Mouse (Mus musculus): ENCODE data around the gene Magi1. TPM values are rescaled to one million over a fixed set of nuclear protein-coding genes. Genes with fewer than 3 reads are reported as not detected.

The Magi1 gene
- total and polyA plus RNA-seq, 2 experiments from 2014 or later: 23.0 to 36.9 TPM

DNA sequence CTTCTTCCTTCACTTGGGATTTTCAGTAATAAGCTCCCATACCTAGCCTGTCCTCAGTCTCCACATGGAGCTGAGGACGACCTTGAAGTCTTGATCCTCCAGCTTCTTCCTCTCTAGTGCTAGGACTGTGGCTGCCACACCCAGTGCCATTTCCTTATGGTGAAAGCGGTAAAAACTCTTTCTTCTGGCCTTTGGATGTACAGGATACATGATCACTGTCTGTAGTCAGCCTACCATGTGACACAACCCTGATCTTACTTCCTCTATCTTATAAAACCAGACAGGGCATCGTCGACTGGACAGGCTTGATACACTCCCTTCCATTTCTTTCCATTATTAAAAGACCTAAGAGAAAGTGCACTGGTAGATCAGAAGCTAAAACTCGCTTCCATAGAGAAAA lies 413.7 kb downstream of the Magi1 start:
- no peak overlapping the region for H3K4me2 ChIP-seq (ENCODE audit: low read depth, low read length)
- no peak overlapping the region for H3K27ac ChIP-seq
- 84% methylated on average over 5 of the region's 5 CpGs for WGBS
- H3K4me1 ChIP-seq (ENCODE audit: insufficient read depth, low read length): peaks cover 5% of the 10 kb centered on the region
- no peaks in the 10 kb centered on the region for H3K36me3 ChIP-seq (ENCODE audit: insufficient read depth, low read length)
- no peak for TF ChIP-seq CTCF (IDR thresholded peaks at IDR 0.05; ENCODE audit: low read depth)
- H3K27me3 ChIP-seq (ENCODE audit: insufficient read depth, low read length): no peaks in the 10 kb centered on the region
- no peak for DNase-seq (ENCODE audit: low spot score)
- H3K4me3 ChIP-seq (ENCODE audit: low read length): no peak overlapping the region
- no peak for ATAC-seq
- H3K9ac ChIP-seq (replicated peaks; ENCODE audit: low read length): no peak overlapping the region
- no peaks in the 10 kb centered on the region for H3K9me3 ChIP-seq (ENCODE audit: low read length)

DNA sequence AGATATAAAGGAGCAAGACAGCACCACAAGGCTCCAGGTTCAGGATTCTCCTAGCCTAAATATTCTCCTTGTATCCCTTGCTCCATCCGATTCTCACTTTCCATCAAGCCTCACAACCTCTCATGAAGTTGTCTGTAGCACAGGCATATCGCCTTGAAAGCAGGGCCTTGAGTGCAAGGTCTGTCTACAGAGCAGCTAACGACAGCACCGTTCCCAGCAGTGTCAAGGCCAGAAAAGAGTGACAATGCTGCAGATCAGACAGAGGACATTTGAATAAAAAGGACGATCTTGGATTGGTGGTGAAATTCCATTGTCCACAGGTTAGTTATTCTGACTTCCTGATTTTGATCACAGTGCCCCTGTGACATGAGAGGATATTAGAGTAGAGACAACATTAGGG lies 421.5 kb downstream of the Magi1 start:
- H3K4me1 ChIP-seq (ENCODE audit: insufficient read depth, low read length): 0 out of 2 replicates have a peak, but pooled peaks cover 5% of the 10 kb centered on the region
- no peaks in the 10 kb centered on the region for H3K36me3 ChIP-seq (ENCODE audit: insufficient read depth, low read length)
- H3K4me3 ChIP-seq (ENCODE audit: low read length): no peak overlapping the region
- no peak overlapping the region for H3K27ac ChIP-seq
- no peaks in the 10 kb centered on the region for H3K27me3 ChIP-seq (ENCODE audit: insufficient read depth, low read length)
- WGBS: 91% methylated on average over 5 of the region's 5 CpGs
- DNase-seq (ENCODE audit: low spot score) (no peak), ATAC-seq (no peak)
- no peak overlapping the region for H3K4me2 ChIP-seq (ENCODE audit: low read depth, low read length)
- H3K9ac ChIP-seq (replicated peaks; ENCODE audit: low read length): no peak overlapping the region
- no peaks in the 10 kb centered on the region for H3K9me3 ChIP-seq (ENCODE audit: low read length)
- TF ChIP-seq CTCF (IDR thresholded peaks at IDR 0.05; ENCODE audit: low read depth): no peak

- Histone ChIP-seq H3K4me1 (ENCODE audit: insufficient read depth, low read length) (peaks cover 20% of the 10 kb centered on the region), H3K9ac (replicated peaks; ENCODE audit: low read length) (no peak overlapping the region), H3K36me3 (ENCODE audit: insufficient read depth, low read length) (no peaks in the 10 kb centered on the region), H3K27me3 (ENCODE audit: insufficient read depth, low read length) (no peaks in the 10 kb centered on the region), H3K4me3 (ENCODE audit: low read length) (no peak overlapping the region), H3K27ac (peak overlapping the region; percentile 64; the same call in 1 of the 2 replicates), H3K4me2 (ENCODE audit: low read depth, low read length) (no peak overlapping the region), H3K9me3 (ENCODE audit: low read length) (no peaks in the 10 kb centered on the region)
- no peak for DNase-seq (ENCODE audit: low spot score)
- WGBS: 14% methylated on average over 1 of the region's 1 CpGs
- TF ChIP-seq CTCF (IDR thresholded peaks at IDR 0.05; ENCODE audit: low read depth): no peak
- no peak for ATAC-seq
Observed at GRCm38 (mm10) chr6:93856783-93857182, 426.9 kb downstream of the Magi1 start.

DNA sequence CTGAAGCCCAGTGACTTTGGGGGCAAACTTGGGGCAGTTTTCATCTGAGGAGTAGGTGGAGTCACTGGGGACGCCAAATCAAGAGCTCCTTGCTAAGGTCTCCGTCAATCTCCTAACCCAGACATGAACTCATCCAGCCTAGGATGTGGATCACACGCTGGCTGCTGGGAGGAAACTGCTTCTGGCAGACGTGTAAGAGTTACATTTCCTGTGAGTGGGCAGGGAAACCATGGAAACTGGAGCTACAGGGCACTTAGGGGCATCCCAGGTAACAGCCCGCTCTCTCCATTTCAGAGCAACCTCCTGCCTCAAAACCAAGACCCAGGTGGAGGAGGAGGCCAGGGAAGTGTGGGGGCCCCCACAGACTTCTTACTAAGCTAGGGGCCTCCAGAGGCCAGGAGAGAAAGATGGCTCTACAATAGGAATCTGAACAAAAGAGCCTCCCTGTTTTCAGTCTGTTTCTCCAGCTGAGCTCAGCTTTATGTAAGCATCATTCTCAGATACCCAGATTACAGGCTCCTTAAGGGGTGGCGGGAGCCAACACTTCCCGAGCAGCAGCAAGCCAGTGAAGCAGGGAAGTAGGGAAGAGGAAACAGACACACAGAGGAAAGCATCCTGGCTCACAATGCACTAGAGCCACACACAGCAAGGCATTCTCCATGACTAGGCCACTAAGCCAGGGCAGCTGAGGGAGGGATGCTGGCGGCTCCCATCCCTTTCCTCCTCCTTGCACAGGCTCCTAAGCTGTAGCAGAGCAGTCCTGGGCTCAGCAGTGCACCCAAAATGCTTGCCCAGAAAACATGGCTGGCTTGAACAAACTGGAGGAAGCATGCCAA lies 427.7 kb downstream of the Magi1 start:
- 21% methylated on average over 8 of the region's 8 CpGs for WGBS
- H3K9ac ChIP-seq (replicated peaks; ENCODE audit: low read length): no peak overlapping the region
- H3K4me3 ChIP-seq (ENCODE audit: low read length): no peak overlapping the region
- no peaks in the 10 kb centered on the region for H3K27me3 ChIP-seq (ENCODE audit: insufficient read depth, low read length)
- H3K27ac ChIP-seq: peak overlapping the region; percentile 64
- DNase-seq (ENCODE audit: low spot score): peak; percentile 42
- peak; percentile 73 for ATAC-seq
- no peak overlapping the region for H3K4me2 ChIP-seq (ENCODE audit: low read depth, low read length)
- TF ChIP-seq CTCF (IDR thresholded peaks at IDR 0.05; ENCODE audit: low read depth): no peak
- H3K4me1 ChIP-seq (ENCODE audit: insufficient read depth, low read length): peaks cover 20% of the 10 kb centered on the region
- H3K36me3 ChIP-seq (ENCODE audit: insufficient read depth, low read length): no peaks in the 10 kb centered on the region
- H3K9me3 ChIP-seq (ENCODE audit: low read length): no peaks in the 10 kb centered on the region

DNA sequence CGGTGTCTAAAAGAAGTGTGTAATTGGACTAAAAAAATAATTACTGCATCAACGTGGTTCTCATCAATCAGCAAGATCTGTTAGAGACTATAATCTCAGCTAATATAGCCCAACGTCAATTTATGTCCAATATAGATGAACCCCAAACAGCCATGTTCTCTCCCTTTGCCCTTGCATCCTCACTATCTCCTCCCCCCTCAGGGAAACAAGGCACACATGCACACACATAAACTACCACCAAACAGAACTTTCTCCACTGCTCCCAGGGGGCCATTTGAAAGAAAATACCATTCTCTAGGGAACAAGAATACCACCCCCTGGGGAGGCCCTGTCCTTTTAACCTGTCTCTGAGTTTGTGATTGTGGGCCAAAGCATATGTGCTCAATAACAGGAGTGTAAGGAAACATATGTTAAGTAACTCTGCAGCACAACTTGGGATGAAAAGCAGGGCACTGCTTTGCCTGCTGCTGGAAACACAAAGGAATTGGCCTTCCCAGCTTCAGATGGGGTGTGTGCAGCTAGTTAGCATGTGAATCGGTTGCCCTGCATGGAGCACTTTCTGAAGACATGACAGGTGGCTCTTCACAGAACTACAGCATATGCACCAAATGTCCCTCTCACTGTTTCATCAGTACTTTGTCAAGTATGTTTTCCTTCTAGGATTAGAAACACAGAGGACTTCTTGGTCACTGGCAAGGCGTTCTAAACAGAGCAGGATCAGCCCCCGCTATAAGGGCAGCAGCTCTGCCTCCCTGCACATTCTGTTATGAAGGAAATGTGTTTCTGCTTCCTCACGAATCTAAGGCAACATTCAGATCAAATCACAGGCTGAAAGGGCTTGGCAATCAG lies 434.6 kb downstream of the Magi1 start:
- Histone ChIP-seq H3K9me3 (ENCODE audit: low read length) (no peaks in the 10 kb centered on the region), H3K36me3 (ENCODE audit: insufficient read depth, low read length) (no peaks in the 10 kb centered on the region), H3K27ac (peak overlapping the region; percentile 38; the same call in 1 of the 2 replicates), H3K27me3 (ENCODE audit: insufficient read depth, low read length) (no peaks in the 10 kb centered on the region), H3K4me3 (ENCODE audit: low read length) (no peak overlapping the region), H3K4me2 (ENCODE audit: low read depth, low read length) (0 out of 2 replicates have a peak overlapping the region, but pooled peaks have one; percentile 5), H3K9ac (replicated peaks; ENCODE audit: low read length) (0 out of 2 replicates have a peak overlapping the region, but pooled peaks have one; percentile 3), H3K4me1 (ENCODE audit: insufficient read depth, low read length) (peaks cover 16% of the 10 kb centered on the region; the same call in 1 of the 2 replicates)
- WGBS: 18% methylated on average over 7 of the region's 7 CpGs
- peak; percentile 46 for DNase-seq (ENCODE audit: low spot score)
- no peak for TF ChIP-seq CTCF (IDR thresholded peaks at IDR 0.05; ENCODE audit: low read depth)
- ATAC-seq: 0 out of 2 replicates have a peak, but pooled peaks have one; percentile 4

- no peaks in the 10 kb centered on the region for H3K9me3 ChIP-seq (ENCODE audit: low read length)
- H3K4me1 ChIP-seq (ENCODE audit: insufficient read depth, low read length): peaks cover 16% of the 10 kb centered on the region; the same call in 1 of the 2 replicates
- no peak overlapping the region for H3K27ac ChIP-seq
- no peak overlapping the region for H3K9ac ChIP-seq (replicated peaks; ENCODE audit: low read length)
- TF ChIP-seq CTCF (IDR thresholded peaks at IDR 0.05; ENCODE audit: low read depth): no peak
- H3K36me3 ChIP-seq (ENCODE audit: insufficient read depth, low read length): no peaks in the 10 kb centered on the region
- DNase-seq (ENCODE audit: low spot score): no peak
- no peak overlapping the region for H3K4me3 ChIP-seq (ENCODE audit: low read length)
- no peak for ATAC-seq
- 47% methylated on average over 3 of the region's 3 CpGs for WGBS
- H3K4me2 ChIP-seq (ENCODE audit: low read depth, low read length): no peak overlapping the region
- H3K27me3 ChIP-seq (ENCODE audit: insufficient read depth, low read length): no peaks in the 10 kb centered on the region
Observed at GRCm38 (mm10) chr6:93845498-93845897, 438.2 kb downstream of the Magi1 start.

Measured in hindbrain, postnatal 0 days (tissue).